Mouse (Mus musculus) lung, adult 2 months (tissue): ENCODE results near the gene AU040320. TPM values are rescaled to one million over a fixed set of nuclear protein-coding genes. Genes with fewer than 3 reads are reported as not detected.

Experiments used
- DNase-seq: peaks from one replicate; pipeline ENCODE4 v3.0.0; 2022
- H3K4me1 ChIP-seq: fragments of 200-500 bp; 2 replicates; pipeline ENCODE4 v1.6.1; 2011; ENCODE audit warnings: low read length; ENCODE audit not compliant: control insufficient read depth, insufficient read depth
- H3K4me3 ChIP-seq: fragments of 200-500 bp; replicated peaks from 2 replicates; pipeline ENCODE3; 2011; ENCODE audit warnings: low read depth, mild to moderate bottlenecking, control low read depth, low read length; ENCODE audit errors: extremely low read depth
- CTCF ChIP-seq: fragments of 200-500 bp; IDR thresholded peaks from 2 replicates; pipeline ENCODE4 v1.5.1; 2011; ENCODE audit warnings: mild to moderate bottlenecking, low read length, control low read depth; ENCODE audit not compliant: insufficient read depth
- POLR2A ChIP-seq: fragments of 200-500 bp; IDR thresholded peaks from 2 replicates; pipeline ENCODE4 v1.6.1; 2011; ENCODE audit warnings: low read depth, mild to moderate bottlenecking, control low read depth, low read length, borderline replicate concordance; ENCODE audit errors: extremely low read depth
- WGBS: fragments of 180-500 bp; shearing (Covaris S2); methylation state at CpG from one replicate; pipeline ENCODE4 v1.1.7; 2018; 5-methylcytosine and 5-hydroxymethylcytosine counted together
- polyA plus RNA-seq: library from polyadenylated mRNA; depleted of rRNA; stranded (reverse); fragments of >200 nt; gene quantifications from 2 replicates; pipeline ENCODE4 v1.2.3, GENCODE M21; 2012

Gene AU040320
- polyA plus RNA-seq, 1 experiment = 39.4 TPM

DNA sequence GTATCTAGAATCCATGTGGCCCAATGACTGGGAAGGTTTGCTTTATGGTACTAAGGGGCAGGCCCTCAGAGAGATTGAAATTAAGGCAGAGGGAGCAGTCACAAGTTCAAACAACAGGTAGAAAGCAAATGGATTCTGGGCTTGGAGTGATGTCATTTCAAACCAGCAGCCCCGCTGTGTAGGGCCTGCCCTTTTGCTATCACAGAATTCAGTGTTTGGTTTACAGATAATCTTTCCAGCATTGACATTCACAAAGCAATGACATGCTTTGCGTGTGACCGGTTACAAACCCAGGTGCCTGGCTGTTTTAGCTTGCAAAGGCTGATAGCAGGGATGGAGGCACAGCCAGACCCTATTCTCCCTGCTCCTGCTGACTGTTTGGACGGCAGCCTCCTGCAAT is 92.3 kb downstream of the AU040320 start:
- TF ChIP-seq POLR2A (no peak), CTCF (no peak)
- 78% methylated on average over 4 of the region's 4 CpGs for WGBS
- no peak for DNase-seq
- no peak overlapping the region for H3K4me3 ChIP-seq
- no peaks in the 10 kb centered on the region for H3K4me1 ChIP-seq

DNA sequence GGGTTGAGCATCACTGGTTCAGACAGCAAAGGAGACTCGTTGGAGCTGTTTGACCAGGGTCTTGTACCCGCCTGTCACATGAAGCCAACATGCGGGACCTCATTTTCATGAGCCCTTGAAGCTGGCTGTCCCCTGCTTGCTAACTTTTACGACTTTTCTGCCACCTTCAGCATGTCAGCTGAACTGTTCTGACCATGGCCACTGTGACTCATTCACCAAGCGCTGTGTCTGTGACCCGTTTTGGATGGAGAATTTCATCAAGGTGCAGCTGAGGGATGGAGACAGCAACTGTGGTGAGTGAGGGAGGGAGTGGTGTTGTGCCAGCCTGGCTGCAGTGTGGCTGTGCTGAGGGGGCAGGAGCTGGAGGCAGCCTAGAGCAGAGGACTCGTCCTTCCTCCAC is 93.6 kb downstream of the AU040320 start:
- no peak for DNase-seq
- WGBS = 61% methylated on average over 7 of the region's 7 CpGs

DNA sequence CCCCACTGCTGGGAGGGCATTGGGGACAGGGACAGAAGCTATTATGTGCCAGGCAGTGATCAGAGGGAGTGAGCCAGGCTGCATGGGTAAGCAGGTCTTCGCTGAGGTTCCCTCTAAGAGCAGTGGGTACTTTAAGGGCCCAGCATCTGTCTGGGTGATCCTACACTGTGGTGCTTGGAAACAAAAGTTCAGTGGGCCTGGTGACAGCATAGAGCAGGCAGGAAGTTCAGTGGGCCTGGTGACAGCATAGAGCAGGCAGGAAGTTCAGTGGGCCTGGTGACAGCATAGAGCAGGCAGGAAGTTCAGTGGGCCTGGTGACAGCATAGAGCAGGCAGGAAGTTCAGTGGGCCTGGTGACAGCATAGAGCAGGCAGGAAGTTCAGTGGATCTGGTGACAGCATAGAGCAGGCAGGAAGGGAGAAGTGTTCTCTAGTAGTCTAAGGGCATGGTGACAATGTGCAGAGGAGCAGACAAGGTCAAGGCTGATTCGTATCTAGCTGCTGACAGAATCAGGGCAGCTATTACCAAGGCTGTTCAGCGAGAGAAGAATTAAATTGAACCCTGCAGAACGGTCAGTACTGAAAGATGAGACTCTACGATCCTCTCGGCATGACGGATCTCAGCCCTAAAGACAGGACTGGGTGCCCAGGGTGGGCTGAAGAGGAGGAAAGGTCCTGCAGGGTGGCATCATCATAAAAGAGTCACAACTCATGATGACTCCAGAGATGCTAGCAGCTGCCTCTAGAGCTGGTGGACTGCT is 96.9 kb downstream of the AU040320 start:
- WGBS = 67% methylated on average over 7 of the region's 7 CpGs
- Histone ChIP-seq H3K4me1 (no peaks in the 10 kb centered on the region), H3K4me3 (no peak overlapping the region)
- no peak for DNase-seq
- TF ChIP-seq CTCF (no peak), POLR2A (no peak)

More for the DNA sequence above, 93.6 kb downstream of the AU040320 start:
- TF ChIP-seq CTCF (no peak), POLR2A (no peak)
- Histone ChIP-seq H3K4me3 (no peak overlapping the region), H3K4me1 (no peaks in the 10 kb centered on the region)

DNA sequence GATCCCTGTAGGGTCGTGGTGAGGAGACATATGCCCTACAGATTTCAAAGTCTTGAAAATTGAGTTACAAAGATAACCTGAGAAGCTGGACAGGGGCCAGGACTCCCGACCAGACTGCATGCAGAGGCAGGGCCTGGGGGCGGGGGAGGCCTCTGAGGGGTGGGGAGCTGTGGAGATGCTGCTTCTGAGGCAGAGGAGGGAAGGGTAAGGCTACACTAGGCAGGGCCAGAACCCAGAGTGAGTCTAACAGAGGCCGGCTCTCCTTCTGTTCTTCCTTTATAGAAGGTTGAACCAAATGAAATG is 97.4 kb downstream of the AU040320 start:
- no peak overlapping the region for H3K4me3 ChIP-seq
- H3K4me1 ChIP-seq = no peaks in the 10 kb centered on the region
- TF ChIP-seq CTCF (no peak), POLR2A (no peak)
- DNase-seq = no peak
- 65% methylated on average over 4 of the region's 4 CpGs for WGBS

DNA sequence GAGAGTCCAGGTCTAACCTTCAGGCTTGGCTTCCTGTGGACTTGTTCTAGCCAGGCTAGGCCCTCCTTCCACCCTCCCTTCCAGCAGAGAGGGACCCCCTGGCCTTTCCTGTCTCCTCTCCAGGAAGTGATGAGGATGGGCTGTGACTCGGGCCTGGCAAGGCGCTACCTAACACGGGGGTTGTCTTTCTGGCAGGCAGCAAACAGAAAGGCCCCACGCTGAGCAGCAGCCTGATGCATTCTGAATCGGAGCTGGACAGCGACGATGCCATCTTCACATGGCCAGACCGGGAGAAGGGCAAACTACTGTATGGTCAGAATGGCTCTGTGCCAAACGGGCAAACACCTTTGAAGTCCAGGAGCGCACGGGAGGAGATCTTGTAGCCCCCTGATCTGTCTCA is 99.6 kb downstream of the AU040320 start:
- WGBS = 50% methylated on average over 11 of the region's 11 CpGs
- TF ChIP-seq CTCF = no peak
- TF ChIP-seq POLR2A = no peak
- no peaks in the 10 kb centered on the region for H3K4me1 ChIP-seq
- DNase-seq = no peak
- no peak overlapping the region for H3K4me3 ChIP-seq

DNA sequence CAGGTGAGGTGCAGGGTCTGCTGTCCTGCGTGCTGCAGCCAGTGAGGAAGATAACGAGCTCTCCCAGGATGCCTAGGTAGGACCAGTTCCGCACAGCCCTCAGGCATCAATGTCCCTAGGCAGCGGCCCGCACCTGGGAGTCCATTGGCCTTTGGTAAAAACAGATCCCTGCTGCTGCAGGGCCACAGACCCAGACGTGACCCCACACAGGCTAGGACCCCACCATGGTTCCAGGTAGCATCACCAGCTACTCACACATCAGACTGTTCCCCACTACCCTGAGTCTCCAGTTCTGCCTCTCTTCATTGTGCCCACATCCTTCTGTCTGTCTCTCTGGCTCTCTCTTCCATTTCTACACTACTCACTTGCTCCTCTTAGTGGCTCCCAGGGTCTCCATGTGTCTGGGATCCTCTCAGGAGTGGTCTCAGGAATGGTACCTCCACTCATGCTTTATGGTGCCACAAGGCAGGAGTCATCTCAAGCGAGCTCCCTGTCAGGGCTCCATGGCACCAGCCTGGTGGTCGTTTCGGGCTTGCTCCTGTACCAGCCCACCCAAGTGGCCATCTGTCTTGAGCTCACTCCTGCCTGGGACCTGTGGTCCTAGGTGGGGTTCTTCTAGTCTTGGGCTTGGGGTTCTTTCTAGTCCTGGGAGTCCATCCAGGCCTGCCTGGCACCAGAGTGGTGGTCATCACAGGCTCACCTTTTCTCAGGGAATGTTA is 107.1 kb downstream of the AU040320 start:
- no peak for DNase-seq
- TF ChIP-seq POLR2A (no peak), CTCF (no peak)
- WGBS = 94% methylated on average over 9 of the region's 9 CpGs

DNA sequence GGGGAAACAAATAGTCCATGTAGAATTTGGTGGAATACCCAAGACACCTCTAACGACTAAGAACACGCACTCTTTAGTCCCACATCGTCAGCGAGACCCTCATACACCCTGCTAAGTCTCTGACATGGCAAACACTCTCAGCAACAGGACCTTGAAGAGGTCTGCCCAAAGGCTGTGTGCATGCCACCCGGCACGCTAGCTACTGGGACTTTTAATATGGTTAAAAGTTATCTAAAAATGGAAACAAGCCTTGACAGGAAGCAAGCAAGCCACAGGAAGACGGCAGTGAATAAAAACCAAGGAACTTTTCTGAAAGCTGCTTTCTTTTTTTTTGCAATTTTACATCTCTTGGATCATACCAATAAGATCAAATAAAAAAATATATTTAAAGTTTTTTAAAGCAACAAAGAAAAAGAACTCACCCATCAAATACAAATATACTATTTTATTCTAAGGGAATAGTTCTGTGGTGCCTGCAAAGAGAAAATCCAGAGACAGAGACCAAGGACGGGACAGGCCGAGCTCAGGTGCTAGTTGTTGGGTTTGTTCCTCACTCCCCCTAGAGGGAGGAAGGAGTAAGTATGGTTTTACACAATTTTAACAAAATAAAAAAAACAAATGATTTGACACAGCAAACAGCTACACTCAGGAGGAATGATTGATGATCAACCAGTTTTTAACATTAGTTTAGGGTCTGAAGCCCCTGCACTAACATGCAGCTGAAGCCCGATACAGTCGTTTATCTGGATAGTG is 108.3 kb downstream of the AU040320 start:
- TF ChIP-seq POLR2A = no peak
- peak; percentile 28; the same call in 1 of the 2 replicates for TF ChIP-seq CTCF
- Histone ChIP-seq H3K4me3 (no peak overlapping the region), H3K4me1 (no peaks in the 10 kb centered on the region)
- no peak for DNase-seq
- whole genome bisulfite sequencing = 67% methylated on average over 11 of the region's 11 CpGs

More for the DNA sequence above, 107.1 kb downstream of the AU040320 start:
- Histone ChIP-seq H3K4me1 (no peaks in the 10 kb centered on the region), H3K4me3 (no peak overlapping the region)

DNA sequence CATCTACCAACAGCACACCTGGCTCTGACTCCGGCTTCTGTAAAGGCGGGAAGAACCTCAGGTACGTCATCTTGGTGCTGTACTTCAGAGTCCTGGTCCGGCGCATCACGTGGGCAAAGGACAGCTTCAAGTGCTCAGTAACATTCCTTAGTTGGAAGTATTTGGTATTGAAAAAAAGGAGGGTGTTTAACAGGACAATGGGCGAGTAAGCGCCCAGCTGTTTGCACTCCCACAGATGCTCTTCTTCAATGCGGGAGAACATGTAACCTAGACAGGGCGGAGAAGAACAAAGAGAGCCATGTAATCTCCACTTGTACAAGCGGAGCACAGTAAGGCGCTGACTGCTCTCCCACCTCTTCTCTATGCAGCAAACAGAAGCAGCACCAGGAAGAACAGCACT is 115.4 kb downstream of the AU040320 start:
- 80% methylated on average over 12 of the region's 12 CpGs for WGBS
- no peak for DNase-seq
- TF ChIP-seq POLR2A (no peak), CTCF (no peak)
- Histone ChIP-seq H3K4me1 (no peaks in the 10 kb centered on the region), H3K4me3 (no peak overlapping the region)

DNA sequence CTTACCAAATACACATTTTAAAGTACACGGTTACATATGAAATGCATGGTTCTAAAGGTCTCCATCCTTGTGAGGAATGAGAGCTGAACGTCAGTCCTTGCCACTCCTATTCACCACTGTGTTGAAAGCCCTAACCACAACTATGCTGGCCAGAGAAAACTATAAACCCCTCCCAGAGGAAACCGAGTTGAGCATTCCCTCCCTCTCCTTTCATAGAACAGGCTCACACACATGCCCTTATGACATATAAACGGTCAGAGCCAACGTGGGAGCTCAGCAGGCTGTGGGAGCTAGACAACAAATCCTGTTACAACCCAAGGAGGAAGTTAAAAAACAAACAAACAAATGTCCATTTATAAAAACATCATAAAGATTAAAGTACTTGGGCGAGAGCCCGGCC is 119.4 kb downstream of the AU040320 start:
- no peaks in the 10 kb centered on the region for H3K4me1 ChIP-seq
- H3K4me3 ChIP-seq = no peak overlapping the region
- TF ChIP-seq CTCF = no peak
- no peak for TF ChIP-seq POLR2A
- DNase-seq = no peak
- 36% methylated on average over 7 of the region's 7 CpGs for WGBS
